Mouse (Mus musculus): ENCODE data around the gene Aim2. TPM values are rescaled to one million over a fixed set of nuclear protein-coding genes. Genes with fewer than 3 reads are reported as not detected.

Gene Aim2
- total RNA-seq, 2 experiments from 2014 or later, result 3.2 to 4.6 TPM

GRCm38 (mm10) chr1:173377380-173378112 lies 26.9 kb downstream of the Aim2 start:
- DNase-seq (ENCODE audit: extremely low spot score in 1 of 2, low spot score in 1 of 2), result peak; percentile 43 to 75

GRCm38 (mm10) chr1:173381436-173381835 lies 30.8 kb downstream of the Aim2 start:
- no peak for DNase-seq (ENCODE audit: extremely low spot score in 1 of 2, low spot score in 1 of 2)

DNA sequence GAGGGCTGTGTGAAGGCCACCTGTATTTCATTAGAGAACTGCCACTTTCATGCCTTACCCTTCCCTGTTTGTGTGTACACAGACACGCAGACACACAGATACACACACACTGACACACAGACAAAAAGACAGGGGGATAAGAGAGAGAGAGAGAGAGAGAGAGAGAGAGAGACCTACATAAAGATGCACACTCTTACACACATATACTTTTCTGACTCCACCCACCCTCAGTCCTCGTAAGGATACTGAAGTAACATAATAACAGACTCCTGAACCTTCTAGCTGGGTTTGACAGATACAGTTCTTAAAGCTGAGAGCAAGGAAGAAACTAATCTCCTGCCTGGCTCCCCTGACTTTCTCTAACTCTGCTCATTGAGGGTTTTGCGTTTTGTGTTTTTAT lies 38.8 kb downstream of the Aim2 start:
- no peak for DNase-seq (ENCODE audit: extremely low spot score in 1 of 2, low spot score in 1 of 2)

DNA sequence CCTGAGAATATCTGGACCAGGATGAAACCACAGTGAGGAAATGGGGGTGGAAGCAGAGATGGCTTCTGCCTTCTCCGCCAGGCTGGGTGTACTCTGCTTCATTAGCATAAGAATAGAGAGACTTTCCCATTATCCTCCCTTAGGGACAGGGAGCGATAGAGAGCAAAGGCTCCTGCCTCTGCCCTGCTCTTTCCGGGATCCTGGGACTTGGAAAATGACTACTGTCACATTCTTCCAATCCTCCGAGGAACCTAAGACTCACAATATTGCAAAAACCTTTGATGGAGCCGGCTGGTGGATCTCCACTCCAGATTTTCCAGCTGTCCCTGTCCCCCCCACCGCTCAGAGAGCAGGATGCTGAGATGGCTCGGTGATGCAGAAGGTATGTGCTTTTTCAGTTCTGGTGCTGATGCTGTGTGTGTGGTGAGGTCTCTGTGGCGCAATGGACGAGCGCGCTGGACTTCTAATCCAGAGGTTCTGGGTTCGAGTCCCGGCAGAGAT lies 39.3 kb downstream of the Aim2 start:
- DNase-seq (ENCODE audit: extremely low spot score in 1 of 2, low spot score in 1 of 2), result peak; percentile 90 to 92

DNA sequence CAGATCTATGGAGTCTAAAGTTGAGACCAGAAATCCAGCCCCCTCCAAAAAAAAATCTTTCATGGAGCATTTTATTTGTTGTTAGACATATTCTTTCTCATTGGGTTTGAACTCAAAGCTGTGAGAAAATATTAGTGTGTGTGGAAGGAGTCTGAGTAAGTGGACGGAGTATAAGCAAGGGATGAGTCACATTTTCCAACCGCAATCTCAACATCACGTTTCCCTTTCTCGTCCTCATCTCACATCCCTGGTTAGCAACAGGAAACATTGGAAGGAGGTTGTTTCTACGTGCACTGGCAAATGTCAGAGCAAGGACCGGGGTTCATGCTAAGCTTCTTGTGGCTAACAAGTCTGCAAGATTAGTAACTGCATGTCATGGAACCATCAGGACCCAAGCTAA lies 41.1 kb downstream of the Aim2 start:
- DNase-seq (ENCODE audit: extremely low spot score in 1 of 2, low spot score in 1 of 2), result no peak

- peak; percentile 68 to 96 for DNase-seq (ENCODE audit: extremely low spot score in 1 of 2, low spot score in 1 of 2)
Measured at GRCm38 (mm10) chr1:173398323-173398970, 47.8 kb downstream of the Aim2 start.

- DNase-seq (ENCODE audit: extremely low spot score in 1 of 2, low spot score in 1 of 2), result no peak
Measured at GRCm38 (mm10) chr1:173404696-173405309, 54.1 kb downstream of the Aim2 start.

DNA sequence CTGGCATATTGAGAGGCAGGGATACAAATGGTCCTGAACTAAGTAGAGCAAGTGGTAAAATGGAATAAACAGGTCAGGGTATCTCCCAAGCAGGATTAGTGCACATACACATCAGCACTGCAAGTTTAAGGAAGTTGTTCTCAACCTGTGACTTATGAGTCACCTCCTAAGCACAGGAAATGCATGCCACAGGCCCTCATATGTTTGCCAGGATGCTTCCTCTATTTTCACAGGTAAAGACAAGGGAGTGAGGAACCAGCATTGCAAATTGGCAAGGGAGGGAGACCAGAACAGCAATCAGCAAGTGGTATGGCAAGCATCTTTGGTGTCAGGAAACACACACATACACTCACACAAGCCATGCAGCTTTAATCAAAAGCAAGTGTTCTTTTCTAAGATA lies 58.4 kb downstream of the Aim2 start:
- DNase-seq (ENCODE audit: extremely low spot score in 1 of 2, low spot score in 1 of 2), result no peak

DNA sequence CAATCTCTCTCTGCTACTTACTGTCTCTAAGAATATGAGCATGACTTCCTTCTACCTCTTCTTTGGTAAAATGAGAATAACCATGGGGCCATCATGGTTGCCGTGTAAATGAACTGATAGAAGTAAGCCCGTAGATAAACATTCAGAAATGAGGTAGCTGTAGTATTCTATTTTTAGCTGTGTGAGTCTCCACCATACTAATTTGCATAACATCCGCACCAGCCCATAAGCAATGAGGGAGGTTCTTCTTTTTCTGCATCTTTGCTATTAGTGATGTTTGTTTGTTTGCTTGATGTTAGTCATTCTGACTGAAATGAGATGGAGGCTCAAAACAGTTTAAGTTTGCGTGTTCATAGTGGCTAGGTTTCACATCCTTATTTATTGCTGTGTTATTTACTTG lies 61.2 kb downstream of the Aim2 start:
- DNase-seq (ENCODE audit: extremely low spot score in 1 of 2, low spot score in 1 of 2), result no peak

- DNase-seq (ENCODE audit: extremely low spot score in 1 of 2, low spot score in 1 of 2), result no peak
Measured at GRCm38 (mm10) chr1:173414631-173415030, 64.0 kb downstream of the Aim2 start.

DNA sequence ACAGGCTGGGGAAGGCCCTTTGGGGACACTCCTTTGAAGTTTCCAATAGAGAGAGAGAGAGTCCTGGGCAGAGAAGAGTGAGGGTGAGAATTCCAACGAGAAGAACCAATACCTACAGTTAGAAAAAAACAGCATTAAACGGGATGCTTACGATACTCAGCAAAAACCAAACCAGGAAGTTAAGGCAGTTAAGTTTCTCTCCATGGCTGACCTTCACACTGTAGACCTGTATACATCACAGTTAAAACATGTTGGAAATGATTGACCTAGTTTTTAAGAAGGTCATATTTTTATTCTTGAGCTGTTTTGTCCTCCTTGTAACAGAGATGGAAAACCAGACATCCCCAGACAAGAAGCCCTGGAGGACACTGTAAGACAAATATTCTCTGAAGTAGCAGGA lies 67.8 kb downstream of the Aim2 start:
- no peak for DNase-seq (ENCODE audit: extremely low spot score in 1 of 2, low spot score in 1 of 2)

DNA sequence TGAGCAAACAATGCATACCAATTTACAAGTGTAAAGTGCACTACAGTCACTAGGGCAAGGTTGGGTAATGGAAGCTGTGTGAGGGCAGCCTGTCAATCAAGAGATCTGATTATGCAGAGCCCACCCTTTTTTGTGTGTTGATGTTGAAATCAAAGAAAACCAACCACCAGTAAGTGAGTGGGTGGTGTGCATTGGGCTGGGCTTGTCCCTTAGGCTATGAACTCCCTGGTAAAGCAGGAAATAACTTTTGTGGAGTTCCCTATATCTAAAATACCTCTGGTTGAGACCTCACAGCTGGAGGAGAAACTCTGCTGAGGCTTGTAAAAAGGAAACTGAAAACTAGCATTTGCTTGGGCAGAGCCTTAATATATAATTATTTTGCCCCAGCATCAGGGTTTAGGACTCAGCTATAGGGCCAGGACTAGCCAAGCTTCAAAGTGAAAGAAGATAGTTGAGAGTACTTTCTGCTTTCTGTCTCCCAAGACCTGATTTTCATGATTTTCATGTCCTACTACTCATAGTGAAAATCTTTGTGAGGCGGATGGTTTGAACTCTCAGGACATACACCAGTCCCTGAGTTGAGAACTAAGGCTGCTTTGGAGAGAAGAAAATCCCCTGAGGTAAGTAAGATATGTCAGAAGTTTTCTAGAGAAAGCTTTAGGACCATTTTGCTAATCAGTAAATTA lies 68.4 kb downstream of the Aim2 start:
- DNase-seq (ENCODE audit: extremely low spot score in 1 of 2, low spot score in 1 of 2), result no peak

DNA sequence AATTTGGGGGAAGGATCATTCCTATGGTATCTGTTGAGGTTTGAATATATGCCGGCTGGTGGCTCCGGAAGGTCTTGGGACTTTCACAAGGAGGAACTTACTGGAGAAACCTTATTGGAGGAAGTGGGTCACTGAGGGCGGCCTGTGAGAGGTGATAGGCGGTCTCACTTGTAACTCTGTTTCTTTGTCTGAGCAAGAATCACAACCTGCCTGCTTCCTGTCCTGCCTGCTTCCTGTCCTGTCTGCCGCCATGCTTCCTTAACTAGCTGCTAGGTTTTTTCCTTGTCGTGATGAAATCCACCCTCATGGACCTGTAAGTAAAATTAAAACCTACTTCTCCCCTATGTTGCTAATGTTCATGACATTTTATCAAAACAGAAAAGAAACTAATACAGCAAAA lies 69.7 kb downstream of the Aim2 start:
- DNase-seq (ENCODE audit: extremely low spot score in 1 of 2, low spot score in 1 of 2), result no peak

- no peak for DNase-seq (ENCODE audit: extremely low spot score in 1 of 2, low spot score in 1 of 2)
Measured at GRCm38 (mm10) chr1:173426345-173426744, 75.7 kb downstream of the Aim2 start.

DNA sequence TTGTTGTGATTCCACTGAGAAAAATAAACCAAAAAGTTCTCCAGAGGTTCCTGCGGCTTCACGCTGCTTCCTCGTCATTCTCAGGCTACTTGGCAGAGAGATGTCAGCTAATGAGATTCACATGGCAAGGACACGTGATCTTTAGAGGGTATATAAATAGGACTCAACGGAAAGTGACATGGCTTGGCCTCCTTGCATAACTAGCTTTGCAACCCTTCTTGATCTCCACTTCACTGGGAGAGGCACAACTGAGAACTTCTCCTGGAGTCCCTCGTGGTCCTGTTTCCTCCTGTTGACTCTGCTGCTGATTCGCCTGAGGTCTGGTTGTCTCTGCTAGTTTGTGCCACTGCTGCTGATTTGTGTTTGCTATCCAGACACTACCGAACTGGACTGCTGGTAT lies 76.7 kb downstream of the Aim2 start:
- no peak for DNase-seq (ENCODE audit: extremely low spot score in 1 of 2, low spot score in 1 of 2)

DNA sequence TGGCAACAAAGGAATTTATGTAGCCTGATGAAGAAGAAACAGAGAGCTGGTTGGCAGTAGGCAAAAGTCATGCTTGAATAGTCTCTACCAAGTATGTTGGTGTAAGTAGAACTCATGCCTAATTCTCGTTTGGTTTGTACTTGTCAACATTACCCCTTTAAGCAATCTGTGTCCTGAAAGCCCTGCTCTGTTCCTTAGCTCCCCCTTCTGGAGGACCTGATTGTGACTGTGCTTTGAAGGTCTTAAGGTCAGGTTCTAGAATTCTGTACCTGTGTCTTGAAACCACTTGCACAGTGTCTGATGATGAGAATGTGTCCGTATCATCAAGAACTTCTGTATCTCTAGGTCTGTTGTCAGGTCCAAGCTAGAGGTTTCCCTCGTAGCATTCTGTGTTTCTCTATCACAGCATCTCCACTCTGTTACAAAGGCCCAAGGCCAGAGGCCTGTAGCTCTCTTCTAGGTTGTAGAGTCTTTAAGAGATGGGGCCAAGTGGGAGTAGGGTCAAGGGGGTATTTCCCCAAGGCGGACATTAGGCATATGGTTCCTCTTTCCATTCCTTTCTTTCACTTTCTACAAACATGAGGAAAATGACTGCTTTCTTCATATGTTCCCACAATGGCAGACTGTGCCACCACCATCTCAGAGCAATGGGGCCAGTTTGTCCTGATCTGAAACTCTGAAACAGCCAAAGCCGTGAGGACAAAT lies 79.5 kb downstream of the Aim2 start:
- DNase-seq (ENCODE audit: extremely low spot score in 1 of 2, low spot score in 1 of 2), result no peak

DNA sequence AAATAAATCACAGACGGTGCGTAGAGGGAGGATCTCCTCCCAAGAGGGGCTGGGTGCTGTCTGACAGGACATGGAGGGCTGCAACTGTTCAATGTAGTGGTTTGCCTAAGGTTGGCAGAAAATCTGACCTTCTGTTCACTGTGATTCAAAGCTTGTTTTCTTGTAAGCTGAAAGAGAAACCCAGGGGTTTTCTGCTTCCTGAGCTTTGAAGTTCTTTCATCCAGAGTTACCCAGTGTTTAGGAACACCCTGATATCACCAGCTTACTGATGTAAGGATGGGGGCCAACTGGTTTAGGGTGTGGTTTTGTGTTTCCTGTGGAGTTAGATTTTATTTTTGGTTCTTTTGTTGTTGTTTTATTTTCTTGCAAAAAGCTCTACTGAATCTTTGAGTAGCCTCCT lies 81.7 kb downstream of the Aim2 start:
- DNase-seq (ENCODE audit: extremely low spot score in 1 of 2, low spot score in 1 of 2), result no peak

DNA sequence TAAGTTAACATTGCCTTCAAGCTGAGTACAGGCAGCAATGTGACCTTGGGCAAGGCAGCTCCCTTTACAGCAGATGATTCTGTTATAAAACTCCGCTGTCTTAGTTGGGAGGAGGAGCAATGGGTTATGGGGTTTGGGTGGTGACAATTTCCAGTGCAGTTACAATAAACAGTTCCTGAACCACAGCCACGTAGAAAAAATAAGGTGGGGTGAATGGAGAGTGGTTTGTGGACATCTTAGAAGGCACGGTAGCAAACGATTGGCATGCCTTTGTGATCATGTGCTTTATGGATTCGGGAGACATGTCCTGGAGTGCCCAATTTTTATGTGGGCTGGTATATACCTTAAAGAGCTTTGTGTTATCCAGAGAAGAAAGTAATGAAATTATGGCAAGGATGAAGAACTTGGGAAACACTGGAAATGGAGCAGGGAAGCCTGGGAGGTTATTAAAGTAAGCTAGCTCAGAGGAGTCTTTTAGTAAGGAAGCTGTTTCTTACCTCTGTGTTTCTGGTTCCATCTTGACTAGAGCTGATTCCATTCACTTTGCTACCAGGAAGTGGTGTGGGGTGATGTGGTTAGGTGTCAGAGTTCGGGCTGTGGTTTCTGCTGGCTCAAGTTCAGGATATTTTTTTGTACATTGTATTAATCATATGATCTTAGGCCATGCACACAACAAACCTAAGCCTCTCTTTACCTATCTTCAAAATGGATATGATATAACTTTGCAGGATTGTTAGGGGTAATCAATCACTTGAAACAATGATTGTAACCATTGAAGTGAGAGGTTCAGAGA lies 86.7 kb downstream of the Aim2 start:
- no peak for DNase-seq (ENCODE audit: extremely low spot score in 1 of 2, low spot score in 1 of 2)

- DNase-seq (ENCODE audit: extremely low spot score in 1 of 2, low spot score in 1 of 2), result no peak
Measured at GRCm38 (mm10) chr1:173440681-173441080, 90.0 kb downstream of the Aim2 start.

GRCm38 (mm10) chr1:173441210-173441609 lies 90.5 kb downstream of the Aim2 start:
- no peak for DNase-seq (ENCODE audit: extremely low spot score in 1 of 2, low spot score in 1 of 2)
